Mouse (Mus musculus): Measurements from ENCODE around the gene Gm11037. TPM values are rescaled to one million over a fixed set of nuclear protein-coding genes. Genes with fewer than 3 reads are reported as not detected.

Gm11037 gene
- total RNA-seq, 2 experiments from 2014 or later = not detected

DNA sequence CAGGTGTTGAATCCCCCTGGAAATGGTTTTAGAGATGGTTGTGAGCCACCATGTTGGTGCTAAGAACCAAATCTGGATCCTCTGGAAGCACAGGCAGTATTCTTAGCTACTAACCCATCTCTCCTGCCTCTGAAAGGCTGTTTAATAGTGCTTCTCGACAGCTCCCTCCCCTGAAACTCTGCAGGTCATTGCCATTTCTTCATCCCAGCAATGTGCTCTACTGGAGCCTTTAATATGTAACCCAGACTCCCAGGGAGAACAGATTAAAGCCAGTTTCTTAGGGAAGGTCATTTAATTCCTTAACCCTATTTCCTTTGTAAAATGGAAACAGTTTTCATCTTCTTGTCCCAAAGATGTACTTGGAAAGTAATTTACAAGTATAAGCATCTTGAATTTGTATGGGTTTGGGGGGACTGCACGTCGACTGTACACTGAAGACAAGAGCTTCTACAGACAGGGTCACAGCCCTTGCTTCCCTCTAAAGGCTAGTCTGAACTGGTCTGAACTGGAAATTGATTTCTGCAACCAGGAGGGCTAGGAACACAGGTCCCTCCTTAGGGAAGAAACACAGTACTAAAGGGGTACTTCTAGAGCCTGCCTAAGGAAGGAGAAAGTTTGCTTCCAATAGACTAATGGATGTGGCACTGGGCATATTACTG, 42.1 kb downstream of the Gm11037 start:
- DNase-seq (ENCODE audit: low spot score in 2 of 2) = no peak
- intact Hi-C loops (cut with DNase I) = no loop called here

DNA sequence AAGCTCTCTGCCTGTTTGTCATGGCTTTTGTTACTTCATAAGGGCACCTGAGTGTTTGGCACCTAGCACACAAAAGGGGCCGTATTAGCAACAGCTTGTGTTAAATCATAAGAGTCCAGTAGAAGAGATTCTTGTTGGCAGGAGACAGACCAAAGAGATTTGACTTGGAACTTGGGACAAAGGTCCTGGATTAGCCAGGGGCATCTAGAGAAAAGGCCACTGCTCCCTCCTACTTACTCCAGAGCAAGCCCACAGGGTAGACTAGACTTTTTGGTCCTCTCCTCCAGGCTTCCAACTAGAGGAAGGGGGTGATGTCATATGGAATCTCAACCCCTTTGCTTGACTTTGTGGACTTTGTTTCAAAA, 42.6 kb downstream of the Gm11037 start:
- no peak for DNase-seq (ENCODE audit: low spot score in 2 of 2)
- intact Hi-C loops (cut with DNase I) = no loop called here

DNA sequence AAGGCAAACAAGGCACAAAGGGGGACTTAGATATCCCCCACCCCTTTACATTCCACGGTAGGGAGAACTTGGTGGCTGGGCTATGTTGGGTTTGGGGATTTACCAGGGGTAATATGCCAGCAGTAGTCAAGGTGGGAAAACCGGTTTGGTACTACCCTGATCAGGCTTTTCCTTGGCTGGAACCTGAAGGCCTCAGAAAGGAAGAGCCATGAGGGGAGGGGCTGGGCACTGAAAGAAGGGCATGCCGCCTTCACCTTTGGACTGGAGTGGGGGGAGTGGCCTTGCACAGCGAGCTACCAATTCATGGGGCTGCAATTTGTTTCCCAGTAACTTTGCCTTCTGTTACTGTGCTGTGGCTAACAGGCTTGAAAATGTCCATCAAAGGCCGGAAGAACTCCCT, 43.2 kb downstream of the Gm11037 start:
- intact Hi-C loops (cut with DNase I) = no loop called here
- no peak for DNase-seq (ENCODE audit: low spot score in 2 of 2)

DNA sequence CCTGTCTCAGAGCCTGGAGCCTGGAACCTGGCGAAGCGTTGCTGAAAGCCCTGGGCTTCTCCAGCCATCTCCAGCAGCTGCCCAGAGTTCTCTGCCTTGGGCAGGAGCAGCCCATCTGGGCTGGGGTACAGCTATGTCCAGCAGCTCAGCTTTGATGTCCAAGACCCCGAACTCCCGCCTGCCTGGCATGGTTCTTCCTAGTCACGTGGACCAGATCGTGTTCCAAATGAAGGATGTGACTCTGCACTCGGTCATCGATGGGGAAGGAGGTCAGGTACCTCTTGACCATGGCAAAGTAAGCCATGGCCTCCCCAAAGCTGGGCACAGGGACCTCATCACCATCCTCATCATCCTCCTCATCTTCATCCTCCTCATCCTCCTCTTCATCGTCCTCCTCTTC, 44.6 kb downstream of the Gm11037 start:
- no peak for DNase-seq (ENCODE audit: low spot score in 2 of 2)
- intact Hi-C loops (cut with DNase I) = no loop called here

DNA sequence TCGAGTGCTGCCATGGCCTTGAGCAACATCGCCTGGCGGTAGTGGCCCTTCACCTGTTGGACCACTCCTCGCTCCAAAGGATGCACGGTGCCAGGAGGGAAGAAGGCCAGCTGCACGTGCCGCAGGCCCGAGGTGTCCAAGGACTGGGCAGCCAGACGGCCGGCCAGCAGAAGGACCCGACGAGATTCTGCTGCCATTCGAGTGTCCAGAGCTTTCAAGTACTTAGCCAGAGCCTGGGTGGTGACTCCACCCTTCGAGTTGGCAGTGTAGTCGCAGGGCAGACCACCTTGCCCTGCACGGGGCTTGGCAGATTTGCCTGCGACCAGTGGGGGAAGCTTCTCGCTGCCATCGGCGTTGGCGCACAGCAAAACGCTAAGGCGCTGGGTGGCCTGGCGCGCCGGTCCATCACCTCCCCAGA, 45.5 kb downstream of the Gm11037 start:
- DNase-seq (ENCODE audit: low spot score in 2 of 2) = peak in 1 of 2 experiments; percentile 12
- intact Hi-C loops (cut with DNase I) = loop anchor here (1.0 kb wide), 1 partner anchor 31 kb away; no protein-coding TSS in a partner anchor

DNA sequence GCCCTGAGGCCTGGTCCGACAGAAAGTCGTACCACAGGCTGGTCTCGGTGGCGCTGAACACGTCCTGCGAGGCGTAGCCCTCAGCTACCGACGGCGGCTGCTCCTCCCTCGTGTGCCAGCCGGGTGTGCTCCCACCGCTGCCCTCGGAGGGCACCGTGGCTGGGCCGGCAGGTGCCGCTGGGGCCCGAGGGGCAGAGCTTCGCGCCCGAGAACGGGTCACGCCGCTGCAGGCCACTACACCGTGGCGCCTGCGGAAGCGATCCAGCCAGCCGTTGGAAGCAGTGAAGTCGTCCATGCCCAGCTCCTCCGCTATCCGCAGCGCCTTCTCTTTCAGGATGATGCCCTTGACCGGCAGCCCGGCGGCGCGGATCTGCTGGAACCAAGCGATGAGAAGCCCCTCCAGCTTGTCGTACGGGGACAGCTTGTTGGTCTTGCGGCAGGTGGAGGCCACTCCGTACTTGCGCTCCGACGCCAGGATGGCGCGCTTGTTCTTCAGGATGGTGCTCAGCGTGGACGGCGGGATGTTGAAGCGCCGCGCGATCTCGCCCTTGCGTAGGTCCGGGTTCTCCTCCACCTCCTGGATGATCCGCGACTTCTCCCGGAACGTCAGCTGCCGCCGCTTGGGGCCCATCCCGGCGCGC, 46.1 kb downstream of the Gm11037 start:
- peak; percentile 60 to 84 for DNase-seq (ENCODE audit: low spot score in 2 of 2)

DNA sequence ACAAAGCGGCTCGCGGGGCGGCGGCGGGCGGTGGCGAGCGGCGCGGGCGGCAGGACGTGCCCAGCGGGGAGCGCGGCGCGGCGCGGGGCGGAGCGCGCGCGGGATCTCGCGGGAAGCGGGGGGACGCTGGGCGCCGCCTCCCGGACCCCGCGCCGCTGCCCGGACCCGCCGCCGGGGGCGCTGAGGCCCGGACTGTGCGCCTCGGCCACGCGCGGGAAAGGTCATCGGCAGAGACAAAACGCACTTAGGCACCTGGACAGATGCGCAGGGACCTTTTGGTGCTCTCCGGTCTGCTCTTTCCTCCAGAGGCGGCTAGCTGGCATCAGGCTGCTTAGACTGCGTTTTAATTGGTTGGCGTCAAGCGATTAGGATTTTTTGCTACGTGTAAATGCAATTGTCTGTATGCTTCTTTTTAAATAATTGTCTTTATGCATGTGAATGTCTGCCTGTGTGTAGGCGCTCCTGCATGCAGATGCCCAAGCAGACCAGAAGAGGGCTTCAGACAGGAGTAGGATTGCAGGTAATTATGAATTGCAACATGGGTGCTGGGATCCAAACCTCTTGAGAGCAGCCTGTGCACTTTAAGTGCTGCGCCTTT, 46.8 kb downstream of the Gm11037 start, which contains the start of gene Cenpb:
Cenpb (minus strand) TSS at position 78 of the 598 bp plus-strand sequence.
- peak; percentile 82 to 84 for DNase-seq (ENCODE audit: low spot score in 2 of 2)
- intact Hi-C loops (cut with DNase I) = loop anchor here (1.0 to 10.0 kb wide), 2 partner anchors 30 to 235 kb away; no protein-coding TSS in a partner anchor

More for the DNA sequence above, 46.1 kb downstream of the Gm11037 start:
- intact Hi-C loops (cut with DNase I) = loop anchor here (1.0 kb wide), 1 partner anchor 31 kb away; no protein-coding TSS in a partner anchor

Other genes with a start within 250 kb of the Gm11037 start
- 10 to 100 TPM; 72.1 to 81.2 TPM for gene 4930402H24Rik, start 227.1 kb upstream of the Gm11037 start, total RNA-seq (2021)
- gene Atrn, start 227.0 kb upstream of the Gm11037 start, total RNA-seq (2021) = 100 to 1,000 TPM; 121 to 126 TPM
- gene Gfra4, start 90.4 kb upstream of the Gm11037 start, total RNA-seq (2021) = 10 to 100 TPM; 52.4 to 54.2 TPM
- gene Adam33, start 69.7 kb upstream of the Gm11037 start, total RNA-seq (2021) = 1 to 10 TPM; 2.3 to 3.7 TPM
- under 1 TPM; 0.51 to 0.59 TPM for gene Siglec1, start 46.7 kb upstream of the Gm11037 start, total RNA-seq (2021)
- gene Hspa12b, start 6.2 kb upstream of the Gm11037 start, total RNA-seq (2021) = 10 to 100 TPM; 10.2 to 10.8 TPM
- 10 to 100 TPM; 74.6 to 83.3 TPM for gene 1700037H04Rik, start 26.6 kb downstream of the Gm11037 start, total RNA-seq (2021)
- 10 to 100 TPM; 89.7 to 97.4 TPM for gene Cenpb, start 46.6 kb downstream of the Gm11037 start, total RNA-seq (2021)
- 10 to 100 TPM; 11.9 to 15.4 TPM for gene Cdc25b, start 53.5 kb downstream of the Gm11037 start, total RNA-seq (2021)
- gene Spef1, start 53.8 kb downstream of the Gm11037 start, total RNA-seq (2021) = 10 to 100 TPM; 13.4 to 14.0 TPM
- 10 to 100 TPM; 23.9 to 26.3 TPM for gene Ap5s1, start 73.6 kb downstream of the Gm11037 start, total RNA-seq (2021)
- 1 to 10 TPM; 6.3 TPM for gene Mavs, start 100.6 kb downstream of the Gm11037 start, total RNA-seq (2021)
- 10 to 100 TPM; 62.7 to 62.9 TPM for gene Pank2, start 129.0 kb downstream of the Gm11037 start, total RNA-seq (2021)
- 10 to 100 TPM; 30.3 to 32.3 TPM for gene Rnf24, start 219.4 kb downstream of the Gm11037 start, total RNA-seq (2021)

Measured in left cerebral cortex, postnatal 14 days (tissue).